Mouse (Mus musculus): ENCODE data around the gene Dnmt3a.
A peak's percentile ranks its signal among the peaks of the same experiment; 100 is the strongest.

The Dnmt3a gene

DNA sequence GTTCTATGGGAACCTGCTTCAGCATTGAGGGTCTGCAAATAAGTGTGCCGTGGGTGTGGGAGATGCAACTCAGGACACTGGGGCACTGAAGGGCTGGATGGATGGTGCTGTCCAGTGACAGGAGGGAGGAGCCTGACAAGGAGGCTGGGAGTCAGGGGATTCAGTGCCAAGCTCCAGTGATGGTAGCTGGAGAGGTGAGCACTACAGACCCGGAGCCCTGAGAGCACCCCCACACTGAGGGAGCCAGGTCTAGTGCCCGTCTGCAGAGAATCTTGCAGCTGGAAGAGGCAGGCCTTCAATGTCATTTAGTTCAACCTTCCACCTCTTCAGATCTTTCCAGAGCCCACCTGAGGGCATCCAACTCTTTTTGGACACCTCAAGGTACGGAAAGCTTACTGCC, at the start of gene Dnmt3a:
Gene Dnmt3a (plus strand): TSS at position 156 of the 400 bp plus-strand sequence.
- DNase-seq (ENCODE audit: low spot score), result no peak

DNA sequence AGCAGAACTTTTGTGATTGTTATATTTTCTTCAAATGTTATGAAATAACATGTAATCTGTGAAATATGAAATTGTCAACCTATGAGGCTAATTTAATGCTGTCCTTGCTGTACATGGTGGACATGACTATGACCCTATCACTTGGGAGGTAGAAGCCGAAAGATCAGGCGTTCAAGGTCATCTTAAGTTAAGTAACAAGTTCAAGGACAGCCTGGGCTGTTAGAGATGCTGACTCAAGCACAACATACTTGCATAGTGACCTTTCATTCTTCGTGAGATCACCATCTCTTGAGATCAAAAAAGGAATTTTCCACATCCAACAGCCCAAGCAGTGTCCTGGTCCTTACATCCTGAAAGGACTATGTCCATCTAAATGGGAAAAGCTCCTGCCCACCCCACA, 49.6 kb upstream of the Dnmt3a start:
- DNase-seq (ENCODE audit: low spot score), result no peak

DNA sequence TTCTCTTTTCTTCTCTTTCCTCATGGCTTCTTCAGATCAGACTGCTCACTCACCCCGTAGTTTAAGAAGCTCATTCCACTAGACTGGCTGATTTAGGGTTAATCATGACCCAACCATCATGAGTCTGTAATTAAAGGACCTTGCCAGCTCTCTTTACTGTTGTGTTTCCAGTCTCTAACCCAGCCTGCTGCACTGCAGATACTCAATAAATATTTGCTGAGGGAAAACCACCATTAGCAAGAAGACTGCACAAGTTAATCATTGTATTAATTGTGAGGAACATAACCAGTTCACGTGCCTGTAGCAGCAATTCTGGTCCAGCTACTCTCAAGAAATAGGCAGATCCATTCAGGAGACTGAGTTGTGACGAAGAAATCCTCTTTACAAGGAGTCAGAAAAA, 47.7 kb upstream of the Dnmt3a start:
- DNase-seq (ENCODE audit: low spot score), result no peak

DNA sequence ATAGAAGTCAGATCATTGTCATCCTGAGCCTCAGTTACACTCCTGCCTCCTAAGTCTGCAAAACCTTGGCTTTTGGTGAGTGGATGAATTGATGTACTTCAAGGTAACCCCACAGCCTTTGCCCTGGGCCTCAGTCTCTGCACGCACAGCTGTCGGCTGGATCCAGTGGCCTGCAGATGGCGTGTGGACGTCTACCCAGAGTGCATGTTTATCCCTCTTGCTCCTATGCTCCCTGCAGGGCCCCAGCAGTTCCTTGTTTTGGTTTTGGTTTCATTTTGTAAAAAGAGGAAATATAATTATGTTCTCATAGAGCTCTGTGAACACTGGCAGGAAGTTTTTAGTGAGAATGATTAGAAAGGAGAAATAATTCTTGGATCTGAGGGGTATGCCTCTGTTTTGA, 46.4 kb upstream of the Dnmt3a start:
- no peak for DNase-seq (ENCODE audit: low spot score)

DNA sequence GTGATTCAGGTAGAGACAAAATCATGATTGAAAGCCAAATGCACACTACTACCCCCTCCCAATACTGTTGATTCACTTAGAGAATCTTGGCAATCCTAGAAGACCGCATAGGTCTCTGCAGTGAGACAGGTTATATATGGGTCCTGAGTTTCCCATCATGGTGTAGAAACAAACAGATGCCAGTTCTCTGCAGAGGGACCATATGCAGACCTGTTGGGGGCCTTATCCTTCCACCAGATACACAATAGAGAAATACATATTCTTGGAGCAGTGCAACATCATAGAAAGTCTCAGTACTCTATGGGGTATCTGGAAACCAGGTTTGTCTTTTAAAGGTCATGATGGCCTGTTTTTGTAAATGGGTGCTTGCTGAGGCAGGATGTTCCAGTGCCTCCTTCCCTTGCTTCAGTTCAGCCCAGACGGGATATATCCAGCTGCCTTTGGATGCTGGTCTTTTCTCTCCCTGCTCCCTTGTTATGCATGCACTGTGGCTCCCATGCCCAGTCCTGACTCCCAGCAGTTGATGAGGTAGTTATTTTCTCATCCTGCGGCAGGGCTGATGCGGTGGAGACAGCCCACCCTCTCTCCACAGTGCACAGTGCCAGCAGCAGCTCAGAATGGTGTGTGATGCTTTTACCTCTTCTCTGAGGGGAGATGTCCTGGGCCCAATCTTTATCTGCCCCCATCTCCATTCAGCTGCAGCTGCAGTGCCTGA, 44.8 kb upstream of the Dnmt3a start:
- DNase-seq (ENCODE audit: low spot score), result no peak

DNA sequence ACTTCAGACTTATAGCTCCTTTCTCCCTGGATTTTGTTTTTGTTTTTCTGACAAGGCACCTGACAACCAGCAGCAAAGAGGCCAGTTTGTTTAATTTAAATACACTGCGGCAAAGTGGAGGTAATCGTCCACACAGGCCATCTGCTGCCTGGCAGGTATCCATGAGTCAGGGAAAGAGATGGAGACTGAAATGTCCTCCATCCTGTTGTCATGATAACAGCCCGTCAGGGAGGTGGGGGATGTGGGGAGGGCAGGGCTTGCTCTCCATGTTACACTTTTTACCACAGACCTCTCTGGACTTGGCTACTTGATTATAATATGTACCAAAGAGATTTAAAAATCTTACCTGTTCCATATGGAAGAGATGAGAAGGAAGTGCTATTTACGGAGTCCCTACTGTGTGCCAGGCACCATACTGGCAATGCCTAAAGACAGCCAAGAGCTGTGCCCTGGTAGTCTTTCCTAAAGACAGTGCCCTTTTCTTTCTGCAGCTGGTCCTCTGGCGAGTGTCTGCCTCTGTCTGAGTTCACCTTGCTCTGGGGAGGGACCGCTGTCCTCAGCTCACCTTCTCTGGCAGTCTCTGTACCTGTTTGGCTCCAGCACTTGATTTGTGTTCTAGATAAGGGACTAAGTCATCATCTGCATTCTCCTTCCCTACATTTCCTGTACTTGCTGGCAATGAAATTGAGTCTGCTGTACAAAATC, 44.1 kb upstream of the Dnmt3a start:
- DNase-seq (ENCODE audit: low spot score), result no peak

- no peak for DNase-seq (ENCODE audit: low spot score)
Observed at GRCm38 (mm10) chr12:3764191-3764804, 41.5 kb upstream of the Dnmt3a start.

DNA sequence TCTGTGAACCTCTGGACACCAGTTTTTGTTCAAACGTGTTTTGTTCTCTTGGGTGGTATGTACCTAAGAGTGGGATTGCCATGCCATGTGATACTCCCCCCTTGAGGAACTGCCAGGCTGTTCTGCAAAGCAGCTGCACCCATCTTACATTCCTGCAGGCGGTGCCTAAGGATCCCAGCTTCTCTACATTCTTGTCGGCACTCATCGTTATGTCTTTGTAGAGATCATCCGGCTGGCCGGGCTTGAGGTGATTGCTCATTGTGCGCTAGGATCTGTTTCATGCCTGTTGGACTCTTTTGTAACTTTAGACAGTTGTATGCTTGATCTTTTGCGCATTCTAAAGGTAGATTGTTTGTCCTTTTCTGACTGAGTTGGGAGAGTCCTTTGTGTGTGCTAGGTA, 38.4 kb upstream of the Dnmt3a start:
- no peak for DNase-seq (ENCODE audit: low spot score)

DNA sequence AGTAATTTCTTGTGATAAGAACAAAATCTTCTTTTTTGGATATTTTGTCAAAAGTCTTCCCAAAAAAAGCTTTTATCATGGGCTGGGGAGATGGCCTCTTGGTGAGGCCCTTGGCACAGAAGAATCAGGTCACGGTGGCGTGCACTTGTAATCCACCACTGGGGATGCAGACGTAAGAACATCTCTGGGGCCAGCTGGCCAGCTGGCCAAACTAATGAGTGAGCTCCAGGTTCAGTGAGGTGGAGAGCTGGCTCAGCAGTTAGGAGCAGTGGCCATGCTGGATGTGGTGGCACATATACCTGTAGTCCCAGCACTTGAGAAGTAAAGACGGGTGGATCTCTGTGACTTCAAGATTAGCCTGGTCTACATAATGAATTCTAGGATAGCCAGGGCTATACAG, 37.4 kb upstream of the Dnmt3a start:
- DNase-seq (ENCODE audit: low spot score), result no peak

DNA sequence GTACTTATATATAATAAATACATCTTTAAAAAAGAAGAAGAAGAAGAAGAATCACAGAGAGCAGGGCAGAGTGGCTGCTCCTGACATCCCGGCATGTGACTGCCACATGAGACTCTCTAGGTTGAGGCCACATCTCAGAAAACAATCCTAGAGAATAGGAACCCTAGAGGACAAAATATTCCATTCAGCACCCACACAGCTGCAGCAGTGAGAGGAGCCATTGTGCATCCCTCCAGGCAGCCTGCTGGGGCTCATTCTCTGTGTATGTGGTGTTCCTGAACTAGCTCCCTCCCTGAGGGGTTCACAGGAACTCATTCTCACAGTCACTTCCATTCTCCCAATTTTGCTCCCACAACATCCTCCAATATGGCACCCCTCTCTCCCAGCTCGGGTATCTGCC, 35.3 kb upstream of the Dnmt3a start:
- DNase-seq (ENCODE audit: low spot score), result no peak

- no peak for DNase-seq (ENCODE audit: low spot score)
Observed at GRCm38 (mm10) chr12:3771080-3771479, 34.7 kb upstream of the Dnmt3a start.

DNA sequence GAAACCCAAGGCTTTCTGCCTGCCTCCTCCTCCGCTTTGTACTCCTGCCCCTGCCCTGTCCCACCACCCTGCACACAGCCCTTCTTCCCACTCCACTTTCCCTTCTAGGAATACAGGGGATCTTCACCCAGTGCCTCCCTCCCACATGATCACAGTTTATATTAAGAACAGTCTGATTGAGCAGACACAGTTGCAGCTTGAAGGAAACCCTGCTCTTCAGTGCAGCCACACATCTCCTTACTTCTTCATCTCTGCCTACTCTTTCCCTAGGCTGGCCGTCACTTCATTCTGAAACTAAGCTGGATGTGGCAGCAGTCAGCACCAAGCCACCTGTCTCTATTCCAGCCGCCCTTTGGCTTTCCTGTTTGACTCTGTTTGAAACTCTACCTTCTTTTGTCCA, 32.2 kb upstream of the Dnmt3a start:
- no peak for DNase-seq (ENCODE audit: low spot score)

DNA sequence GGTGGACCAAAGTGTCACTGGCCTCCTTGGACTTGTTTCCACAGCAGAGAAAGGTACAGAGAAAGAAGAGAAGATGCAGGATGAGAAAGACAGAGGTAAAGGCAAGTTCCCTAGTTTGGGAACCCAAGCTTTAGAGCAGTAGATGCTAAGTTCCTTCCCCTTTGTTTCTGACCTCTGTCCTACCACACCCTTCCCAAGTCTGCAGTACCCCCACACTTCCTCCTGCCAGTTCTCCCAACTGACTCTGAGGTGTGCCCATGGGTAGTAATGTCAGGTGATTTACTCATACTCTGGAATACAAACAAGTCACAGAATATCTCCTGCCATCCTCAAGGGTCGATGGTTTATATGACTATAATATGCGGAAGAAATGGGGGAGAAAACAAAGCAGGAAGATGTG, 29.8 kb upstream of the Dnmt3a start:
- no peak for DNase-seq (ENCODE audit: low spot score)

GRCm38 (mm10) chr12:3777682-3778081, 28.1 kb upstream of the Dnmt3a start:
- DNase-seq (ENCODE audit: low spot score), result no peak

GRCm38 (mm10) chr12:3778286-3778685, 27.5 kb upstream of the Dnmt3a start:
- no peak for DNase-seq (ENCODE audit: low spot score)

GRCm38 (mm10) chr12:3779639-3780038, 26.2 kb upstream of the Dnmt3a start:
- no peak for DNase-seq (ENCODE audit: low spot score)

DNA sequence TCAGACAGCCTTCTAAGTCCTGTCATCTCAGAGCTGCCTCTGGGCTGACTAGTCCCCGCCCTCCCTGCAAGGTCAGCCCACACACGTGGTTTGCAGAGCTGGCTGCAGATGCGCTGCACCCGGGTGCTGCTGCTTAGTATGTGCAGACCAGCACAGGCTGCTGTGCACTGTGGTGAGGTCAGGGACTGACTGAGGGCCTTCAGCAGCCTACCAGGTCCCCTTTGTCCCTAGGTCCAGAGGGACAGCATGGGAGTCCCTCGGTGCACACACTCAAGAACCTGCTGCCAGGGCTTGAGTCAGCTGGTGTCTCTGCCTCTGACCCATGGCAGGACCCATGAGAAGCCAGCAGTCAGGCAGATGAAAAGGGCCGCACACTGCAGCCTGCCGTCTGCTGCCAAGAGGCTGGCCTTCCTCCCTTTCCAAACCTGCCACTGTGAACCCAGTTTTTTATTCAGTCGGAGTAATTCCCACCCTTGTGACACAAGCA, 25.4 kb upstream of the Dnmt3a start:
- DNase-seq (ENCODE audit: low spot score), result no peak

DNA sequence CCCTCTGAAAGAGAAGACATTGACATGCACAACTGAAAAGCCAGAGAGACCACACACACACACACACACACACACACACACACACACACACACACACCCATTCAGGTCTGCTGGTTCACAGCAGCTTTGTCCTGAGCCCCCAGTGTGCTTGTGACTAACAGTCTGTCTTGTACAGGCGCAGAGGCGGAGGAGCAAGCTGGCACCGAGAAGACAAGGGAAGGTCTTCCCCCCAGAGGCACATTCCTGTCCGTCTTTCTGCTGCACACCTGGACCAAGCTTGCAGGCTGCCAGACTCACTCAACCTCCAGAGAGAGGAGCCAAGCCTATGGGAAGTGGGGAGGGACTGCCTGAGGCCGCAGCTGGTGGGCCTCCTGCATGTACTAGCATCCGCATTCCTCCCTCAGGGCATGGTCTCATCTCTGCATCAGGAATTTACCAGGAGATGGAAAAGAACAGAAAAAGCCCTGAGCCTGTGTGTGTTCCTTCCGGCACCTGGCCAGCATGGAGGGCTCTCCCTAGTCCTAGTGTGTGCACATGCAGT, 24.8 kb upstream of the Dnmt3a start:
- DNase-seq (ENCODE audit: low spot score), result no peak

DNA sequence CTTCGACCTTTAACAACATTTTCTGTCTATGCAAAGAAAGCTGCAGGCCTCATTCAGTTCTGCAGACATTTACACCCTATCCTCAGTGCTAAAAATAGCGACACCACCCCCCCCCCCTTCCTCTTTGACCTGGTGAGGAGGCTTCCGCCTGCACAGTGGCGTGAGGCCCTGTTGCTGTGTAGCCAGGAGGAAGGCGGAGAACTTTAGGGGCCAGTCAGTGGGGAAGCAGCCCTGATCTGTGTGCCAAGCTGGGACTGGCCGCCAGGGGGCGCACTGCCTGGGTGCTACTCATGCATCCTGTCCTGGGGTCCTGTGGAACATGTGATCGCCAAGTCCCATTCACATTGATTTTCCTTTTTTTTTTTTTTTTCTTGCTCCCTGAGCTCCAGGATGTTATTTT, 24.3 kb upstream of the Dnmt3a start:
- peak; percentile 62 for DNase-seq (ENCODE audit: low spot score)

- no peak for DNase-seq (ENCODE audit: low spot score)
Observed at GRCm38 (mm10) chr12:3783196-3783825, 22.5 kb upstream of the Dnmt3a start.

DNA sequence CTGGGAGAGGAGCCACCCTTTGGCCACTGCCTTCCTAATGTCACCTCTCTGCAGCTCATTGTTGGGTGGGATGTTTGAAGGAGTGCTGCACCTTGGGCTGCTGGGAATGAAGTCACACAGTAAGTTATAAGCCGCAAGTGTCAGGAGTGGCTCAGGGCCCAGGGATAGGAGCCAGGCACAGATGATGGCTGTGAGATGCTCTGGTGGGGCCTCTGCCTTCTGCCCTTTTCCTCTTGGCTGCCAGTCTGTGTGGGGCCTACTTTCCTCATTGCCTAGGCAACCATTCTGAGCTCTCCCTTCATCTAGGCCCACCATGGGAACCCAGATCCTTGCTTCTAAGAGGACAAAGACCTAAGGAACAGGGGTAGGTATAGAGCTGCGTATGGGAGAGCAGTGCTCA, 21.5 kb upstream of the Dnmt3a start:
- no peak for DNase-seq (ENCODE audit: low spot score)

DNA sequence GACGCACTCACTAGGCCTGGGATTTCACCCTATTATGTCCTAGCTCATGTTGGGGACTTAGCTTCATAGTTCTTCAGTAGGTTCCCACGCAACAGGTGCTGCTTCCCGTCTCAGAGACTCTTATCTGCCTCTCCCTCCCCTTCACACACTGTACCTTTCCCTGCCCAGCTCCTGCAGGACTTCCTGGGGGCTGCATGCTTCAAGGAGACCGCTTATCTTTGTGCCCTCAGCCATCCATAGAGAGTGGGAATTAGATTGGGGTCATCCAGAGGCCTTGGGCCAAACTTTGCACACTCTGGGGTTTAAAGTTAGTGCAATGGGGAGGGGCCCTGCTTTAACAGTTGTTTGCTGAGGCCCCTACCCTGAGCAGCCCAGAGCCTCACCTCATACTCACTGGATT, 21.1 kb upstream of the Dnmt3a start:
- DNase-seq (ENCODE audit: low spot score), result no peak

- DNase-seq (ENCODE audit: low spot score), result no peak
Observed at GRCm38 (mm10) chr12:3787041-3787440, 18.8 kb upstream of the Dnmt3a start.

Data from c-Kit-positive CD71-positive TER-119-positive erythroid progenitor cells, embryonic 14.5 days (primary cell).